Mouse (Mus musculus): ENCODE data around the gene Zfp54. TPM values are rescaled to one million over a fixed set of nuclear protein-coding genes. Genes with fewer than 3 reads are reported as not detected.
"Not testable (repeated sequence)": the region's sequence is repeated elsewhere in the genome, so short reads cannot be mapped to it uniquely, and the experiment has no call there.

Gene Zfp54
- polyA plus RNA-seq, 1 experiment from 2014 or later = 5.6 TPM

- peak; percentile 63 for ATAC-seq (ENCODE audit: low read depth)
- Histone ChIP-seq H3K9ac (no peak overlapping the region), H3K9me3 (no peaks in the 10 kb centered on the region), H3K4me1 (replicated peaks) (0 out of 2 replicates have a peak, but pooled peaks cover 4% of the 10 kb centered on the region), H3K36me3 (no peaks in the 10 kb centered on the region), H3K27ac (replicated peaks) (no peak overlapping the region), H3K4me2 (no peak overlapping the region), H3K27me3 (no peaks in the 10 kb centered on the region), H3K4me3 (no peak overlapping the region)
- WGBS = 41% methylated on average over 14 of the region's 14 CpGs
Observed at GRCm38 (mm10) chr17:21473362-21474190, 50.5 kb downstream of the Zfp54 start.

- not testable (repeated sequence) for H3K9ac ChIP-seq; H3K27me3 ChIP-seq; H3K36me3 ChIP-seq; H3K4me2 ChIP-seq; H3K27ac ChIP-seq (replicated peaks); H3K4me3 ChIP-seq; H3K9me3 ChIP-seq; H3K4me1 ChIP-seq (replicated peaks); ATAC-seq (ENCODE audit: low read depth)
- 29% methylated on average over 10 of the region's 10 CpGs for WGBS
Observed at GRCm38 (mm10) chr17:21474729-21475128, 51.7 kb downstream of the Zfp54 start.

- not testable (repeated sequence) for H3K36me3 ChIP-seq; H3K27me3 ChIP-seq; H3K4me3 ChIP-seq; ATAC-seq (ENCODE audit: low read depth); H3K4me1 ChIP-seq (replicated peaks); H3K9me3 ChIP-seq; H3K27ac ChIP-seq (replicated peaks); H3K9ac ChIP-seq; H3K4me2 ChIP-seq
- 84% methylated on average over 1 of the region's 1 CpGs for WGBS
Observed at GRCm38 (mm10) chr17:21475290-21475689, 52.3 kb downstream of the Zfp54 start.

- not testable (repeated sequence) for H3K36me3 ChIP-seq; H3K27ac ChIP-seq (replicated peaks); H3K4me3 ChIP-seq; H3K4me2 ChIP-seq; H3K27me3 ChIP-seq; H3K9me3 ChIP-seq; H3K4me1 ChIP-seq (replicated peaks); ATAC-seq (ENCODE audit: low read depth); H3K9ac ChIP-seq
- whole genome bisulfite sequencing = 85% methylated on average over 5 of the region's 9 CpGs
Observed at GRCm38 (mm10) chr17:21476351-21476750, 53.3 kb downstream of the Zfp54 start.

- H3K9me3 ChIP-seq; H3K4me1 ChIP-seq (replicated peaks); H3K27ac ChIP-seq (replicated peaks); H3K9ac ChIP-seq; H3K4me3 ChIP-seq; H3K4me2 ChIP-seq; ATAC-seq (ENCODE audit: low read depth); H3K27me3 ChIP-seq; H3K36me3 ChIP-seq: not testable (repeated sequence)
- WGBS = 82% methylated on average over 10 of the region's 10 CpGs
Observed at GRCm38 (mm10) chr17:21478103-21478777, 55.2 kb downstream of the Zfp54 start.

Other genes starting within 250 kb of the Zfp54 start
- not detected in 2 replicates for gene Vmn1r234, start 197.1 kb upstream of the Zfp54 start, polyA plus RNA-seq (2015; fragmentation: Nextera tagmentation; extraction: Ambion mirVana)
- not detected in 2 replicates for gene Vmn1r235, start 166.8 kb upstream of the Zfp54 start, polyA plus RNA-seq (2015; fragmentation: Nextera tagmentation; extraction: Ambion mirVana)
- gene Vmn1r236, start 140.3 kb upstream of the Zfp54 start, polyA plus RNA-seq (2015; fragmentation: Nextera tagmentation; extraction: Ambion mirVana) = not detected in 2 replicates
- gene Vmn1r237, start 111.4 kb upstream of the Zfp54 start, polyA plus RNA-seq (2015; fragmentation: Nextera tagmentation; extraction: Ambion mirVana) = not detected in 2 replicates
- 4.3 and 5.6 TPM in 2 replicates for gene Zfp677, start 39.5 kb upstream of the Zfp54 start, polyA plus RNA-seq (2015; fragmentation: Nextera tagmentation; extraction: Ambion mirVana)
- 15.2 and 16.5 TPM in 2 replicates for gene Zfp51, start 27.1 kb downstream of the Zfp54 start, polyA plus RNA-seq (2015; fragmentation: Nextera tagmentation; extraction: Ambion mirVana)
- 9.4 and 10.1 TPM in 2 replicates for gene Zfp53, start 65.8 kb downstream of the Zfp54 start, polyA plus RNA-seq (2015; fragmentation: Nextera tagmentation; extraction: Ambion mirVana)
- 1.8 and 2.3 TPM in 2 replicates for gene Zfp52, start 112.3 kb downstream of the Zfp54 start, polyA plus RNA-seq (2015; fragmentation: Nextera tagmentation; extraction: Ambion mirVana)
- 18.4 and 20.3 TPM in 2 replicates for gene Zfp948, start 143.8 kb downstream of the Zfp54 start, polyA plus RNA-seq (2015; fragmentation: Nextera tagmentation; extraction: Ambion mirVana)
- 11.5 and 12.3 TPM in 2 replicates for gene Zfp983, start 227.4 kb downstream of the Zfp54 start, polyA plus RNA-seq (2015; fragmentation: Nextera tagmentation; extraction: Ambion mirVana)